In the genomic region with DNA sequence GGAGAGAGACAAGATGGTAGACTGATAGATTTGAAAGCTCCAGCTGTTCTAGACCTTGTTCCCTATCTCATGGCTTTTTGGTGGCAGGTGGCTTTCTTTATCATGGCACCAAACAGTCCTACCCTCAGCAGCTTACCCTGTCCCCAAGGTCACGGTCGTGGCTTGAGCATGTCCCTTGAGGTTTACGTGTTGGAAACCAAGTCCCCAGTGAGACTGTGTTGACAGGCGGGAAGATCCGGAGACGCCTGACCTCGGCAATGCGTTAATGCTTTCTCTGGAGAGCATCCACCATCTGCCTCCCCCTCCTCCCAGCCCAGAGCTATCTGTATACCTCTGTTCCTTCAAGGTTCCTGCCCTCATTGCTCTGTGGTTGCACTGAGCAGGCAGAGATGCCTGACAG, we compare ENCODE assay signal across 32 mouse cellular contexts. TPM values are rescaled to one million over a fixed set of nuclear protein-coding genes. Genes with fewer than 3 reads are reported as not detected.
DNase-seq lines count a peak whose midpoint lies in the region; ATAC-seq and TF ChIP-seq lines count a peak whose summit lies in the region.
"Had no signal": no experiment of that assay in that cellular context is flagged by ENCODE, and none has a peak within 500 bp of the region (broad histone marks: within the 10 kb centered on the region; RNA-seq: fewer than 3 reads in every experiment).

No protein-coding gene starts in this region.

- peak overlapping the region; percentile 68 for H3K4me3 ChIP-seq in gastrocnemius, adult 2 months
- no peak overlapping the region for H3K4me3 ChIP-seq in intestine, postnatal 0 days (ENCODE audit: low read depth, low read length)
- H3K4me3 ChIP-seq in intestine, embryonic 15.5 days (replicated peaks): no peak overlapping the region
- no peak overlapping the region for H3K4me3 ChIP-seq in MEL (ENCODE audit: control insufficient read depth in 1 of 2, insufficient read depth in 1 of 2, low read depth in 2 of 2, low read length in 2 of 2)
- no peak overlapping the region for H3K4me3 ChIP-seq in small intestine, adult 2 months (ENCODE audit: low read depth, low read length)
- no peak overlapping the region for H3K4me3 ChIP-seq in forebrain, embryonic 14.5 days (ENCODE audit: low read depth, low read length)
- H3K4me3 ChIP-seq: embryonic facial prominence, embryonic 12.5 days; forebrain, embryonic 15.5 days; limb, embryonic 15.5 days; stomach, embryonic 15.5 days had no signal

- H3K27ac ChIP-seq in gastrocnemius, adult 2 months: peak overlapping the region; percentile 94
- H3K27ac ChIP-seq in intestine, postnatal 0 days (ENCODE audit: low read depth, low read length): peak overlapping the region; percentile 89
- no peak overlapping the region for H3K27ac ChIP-seq in intestine, embryonic 15.5 days
- H3K27ac ChIP-seq in MEL (ENCODE audit: control insufficient read depth, low read depth, low read length): no peak overlapping the region
- H3K27ac ChIP-seq in small intestine, adult 2 months (ENCODE audit: insufficient read depth, low read depth, low read length): peak overlapping the region; percentile 86; the same call in 1 of the 2 replicates
- no peak overlapping the region for H3K27ac ChIP-seq in forebrain, embryonic 14.5 days (ENCODE audit: low read depth, low read length)
- H3K27ac ChIP-seq: embryonic facial prominence, embryonic 12.5 days; forebrain, embryonic 15.5 days; kidney, postnatal 0 days; limb, embryonic 15.5 days; liver, embryonic 14.5 days; macrophage had no signal

- no peaks in the 10 kb centered on the region for H3K9me3 ChIP-seq in intestine, postnatal 0 days (ENCODE audit: control insufficient read depth)
- H3K9me3 ChIP-seq in intestine, embryonic 15.5 days: no peaks in the 10 kb centered on the region
- H3K9me3 ChIP-seq in MEL (replicated peaks; ENCODE audit: insufficient read depth, low read length): no peaks in the 10 kb centered on the region
- H3K9me3 ChIP-seq in forebrain, embryonic 14.5 days (replicated peaks; ENCODE audit: control insufficient read depth, low read length): no peaks in the 10 kb centered on the region
- H3K9me3 ChIP-seq: embryonic facial prominence, embryonic 12.5 days; forebrain, embryonic 15.5 days; limb, embryonic 15.5 days; stomach, embryonic 15.5 days had no signal

- peak; percentile 29 for DNase-seq in gastrocnemius, adult 2 months
- no peak for DNase-seq in gastrocnemius, postnatal 4 days (ENCODE audit: low spot score in 2 of 2)
- DNase-seq in MEL (ENCODE audit: low read depth, low spot score): no peak
- no peak for DNase-seq in forebrain, embryonic 14.5 days (ENCODE audit: low spot score)
- no peak for DNase-seq in cerebellum, postnatal 36 days
- DNase-seq: adrenal gland, postnatal 25 days; cerebellum, adult 8-10 months; cerebellum, postnatal 25 days; gastrocnemius, postnatal 36 days; kidney, adult 8-10 months; layer of hippocampus, postnatal 36 days; left cerebral cortex, postnatal 4 days; lung, adult 2 months; lung, postnatal 10 days; right cerebral cortex, adult 18-20 months; right cerebral cortex, postnatal 4 days; thymus, adult 18-20 months; thymus, postnatal 36 days had no signal

- no peak for TF ChIP-seq CTCF in gastrocnemius, adult 2 months (IDR thresholded peaks at IDR 0.05)
- no peak for TF ChIP-seq CTCF in intestine, postnatal 0 days (IDR thresholded peaks at IDR 0.05; ENCODE audit: low read depth)
- no peak for TF ChIP-seq CTCF in MEL (IDR thresholded peaks at IDR 0.05 in 2 of 3, conservative IDR thresholded peaks at IDR 0.05 in 1 of 3; ENCODE audit: control insufficient read depth in 1 of 3, insufficient read depth in 1 of 3, low read depth in 2 of 3, low read length in 3 of 3, poor library complexity in 1 of 3, severe bottlenecking in 1 of 3)
- no peak for TF ChIP-seq CTCF in small intestine, adult 2 months (IDR thresholded peaks at IDR 0.05; ENCODE audit: extremely low read depth, insufficient read length, insufficient replicate concordance, low read depth, low read length)

- H3K4me1 ChIP-seq in intestine, postnatal 0 days (replicated peaks; ENCODE audit: control insufficient read depth, insufficient read depth, low read length): 0 out of 2 replicates have a peak, but pooled peaks cover 5% of the 10 kb centered on the region
- peaks cover 22% of the 10 kb centered on the region for H3K4me1 ChIP-seq in intestine, embryonic 15.5 days (replicated peaks)
- H3K4me1 ChIP-seq in MEL (ENCODE audit: control insufficient read depth in 1 of 2, insufficient read depth in 2 of 2, low read length in 2 of 2): peaks cover 4 to 7% of the 10 kb centered on the region in 2 experiments; a peak in 1 of 4 replicates
- peaks cover 37% of the 10 kb centered on the region; the same call in 1 of the 2 replicates for H3K4me1 ChIP-seq in small intestine, adult 2 months (ENCODE audit: control insufficient read depth, insufficient read depth, insufficient read length, low read length)
- 0 out of 2 replicates have a peak, but pooled peaks cover 2% of the 10 kb centered on the region for H3K4me1 ChIP-seq in forebrain, embryonic 14.5 days (ENCODE audit: control insufficient read depth, insufficient read depth, low read length)
- H3K4me1 ChIP-seq: embryonic facial prominence, embryonic 12.5 days had no signal

- H3K79me2 ChIP-seq in MEL (ENCODE audit: control insufficient read depth, insufficient read depth, low read length, poor library complexity): peaks cover under 1% of the 10 kb centered on the region; the same call in 1 of the 2 replicates

- no peak for TF ChIP-seq EP300 in MEL (IDR thresholded peaks at IDR 0.05; ENCODE audit: low read depth in 1 of 2, low read length in 2 of 2)

- no peak for TF ChIP-seq RAD21 in MEL (IDR thresholded peaks at IDR 0.05; ENCODE audit: low read depth, low read length)

- no peak overlapping the region for H3K4me2 ChIP-seq in intestine, postnatal 0 days (replicated peaks; ENCODE audit: low read depth)
- no peak overlapping the region for H3K4me2 ChIP-seq in intestine, embryonic 15.5 days (replicated peaks)
- no peak overlapping the region for H3K4me2 ChIP-seq in forebrain, embryonic 14.5 days (ENCODE audit: low read length)
- H3K4me2 ChIP-seq: embryonic facial prominence, embryonic 12.5 days; forebrain, embryonic 15.5 days; limb, embryonic 15.5 days; stomach, embryonic 15.5 days had no signal

- intact Hi-C loops in gastrocnemius, adult 2 months (cut with DNase I): no loop called here

- H3K9ac ChIP-seq in intestine, postnatal 0 days (ENCODE audit: low read depth, low read length): no peak overlapping the region
- no peak overlapping the region for H3K9ac ChIP-seq in intestine, embryonic 15.5 days
- H3K9ac ChIP-seq in MEL (ENCODE audit: control insufficient read depth, low read depth, low read length, poor library complexity, severe bottlenecking): no peak overlapping the region
- H3K9ac ChIP-seq in forebrain, embryonic 14.5 days (ENCODE audit: low read length): no peak overlapping the region
- H3K9ac ChIP-seq: embryonic facial prominence, embryonic 12.5 days; forebrain, embryonic 15.5 days; limb, embryonic 15.5 days; liver, embryonic 14.5 days; stomach, embryonic 15.5 days had no signal

- 78% methylated on average over 8 of the region's 8 CpGs for WGBS in intestine, postnatal 0 days
- WGBS in intestine, embryonic 15.5 days: 71% methylated on average over 8 of the region's 8 CpGs
- 91% methylated on average over 8 of the region's 8 CpGs for WGBS in small intestine, adult 2 months
- WGBS in forebrain, embryonic 14.5 days: 88% methylated on average over 8 of the region's 8 CpGs

- no peaks in the 10 kb centered on the region for H3K36me3 ChIP-seq in intestine, postnatal 0 days (ENCODE audit: control insufficient read depth, insufficient read depth)
- no peaks in the 10 kb centered on the region for H3K36me3 ChIP-seq in intestine, embryonic 15.5 days
- no peaks in the 10 kb centered on the region for H3K36me3 ChIP-seq in MEL (ENCODE audit: control insufficient read depth in 1 of 2, insufficient read depth in 2 of 2, low read length in 2 of 2)
- H3K36me3 ChIP-seq in small intestine, adult 2 months (ENCODE audit: control insufficient read depth, insufficient read depth, low read length): no peaks in the 10 kb centered on the region
- H3K36me3 ChIP-seq in forebrain, embryonic 14.5 days (ENCODE audit: control insufficient read depth, insufficient read depth, low read length): no peaks in the 10 kb centered on the region
- H3K36me3 ChIP-seq: embryonic facial prominence, embryonic 12.5 days; forebrain, embryonic 15.5 days; limb, embryonic 15.5 days; stomach, embryonic 15.5 days had no signal

- H3K27me3 ChIP-seq in intestine, postnatal 0 days (replicated peaks; ENCODE audit: control insufficient read depth, insufficient read depth, low read length): no peaks in the 10 kb centered on the region
- no peaks in the 10 kb centered on the region for H3K27me3 ChIP-seq in intestine, embryonic 15.5 days (replicated peaks)
- H3K27me3 ChIP-seq in MEL (ENCODE audit: control insufficient read depth in 1 of 2, insufficient read depth in 2 of 2, low read length in 2 of 2): no peaks in the 10 kb centered on the region
- no peaks in the 10 kb centered on the region for H3K27me3 ChIP-seq in small intestine, adult 2 months (ENCODE audit: control insufficient read depth, insufficient read depth, low read length)
- H3K27me3 ChIP-seq in forebrain, embryonic 14.5 days (replicated peaks; ENCODE audit: control insufficient read depth, insufficient read depth, low read length): no peaks in the 10 kb centered on the region
- H3K27me3 ChIP-seq: embryonic facial prominence, embryonic 12.5 days; forebrain, embryonic 15.5 days; limb, embryonic 15.5 days; stomach, embryonic 15.5 days had no signal

- ATAC-seq in intestine, postnatal 0 days: no peak
- ATAC-seq in intestine, embryonic 15.5 days: no peak
- ATAC-seq in forebrain, embryonic 14.5 days: no peak
- ATAC-seq: activated CD4-positive, CD25-positive, alpha-beta regulatory T cell, adult 4 months; CD4-positive, CD25-positive, alpha-beta regulatory T cell, adult 4 months; forebrain, embryonic 15.5 days; hindbrain, embryonic 16.5 days; midbrain, embryonic 16.5 days had no signal

- no peak for TF ChIP-seq POLR2A in MEL (IDR thresholded peaks at IDR 0.05; ENCODE audit: control insufficient read depth in 1 of 2, insufficient read depth in 1 of 2, low read depth in 1 of 2, low read length in 2 of 2, poor library complexity in 1 of 2)
- no peak for TF ChIP-seq POLR2A in small intestine, adult 2 months (IDR thresholded peaks at IDR 0.05; ENCODE audit: low read depth, low read length)

RNA-seq across cellular contexts. Expression of gene Ankrd9, which starts 4.9 kb away (rescaled TPM):
- total RNA-seq in gastrocnemius, adult 2 months (2021): 100 to 1,000 TPM; 150 to 203 TPM
- total RNA-seq in gastrocnemius, postnatal 4 days (2021): 10 to 100 TPM; 12.9 to 17.5 TPM
- polyA plus RNA-seq in intestine, postnatal 0 days (2015; fragmentation: Nextera tagmentation; extraction: Ambion mirVana): 76.3 and 80.0 TPM in 2 replicates
- 22.7 and 25.8 TPM in 2 replicates for polyA plus RNA-seq in intestine, embryonic 15.5 days (2015; fragmentation: Nextera tagmentation; extraction: Ambion mirVana)
- total RNA-seq in MEL (2012; rRNA removed): 17.8 and 26.0 TPM in 2 replicates
- polyA plus RNA-seq in MEL (2012; ENCODE audit: insufficient read depth in 1 of 2, insufficient read length in 2 of 2, low read depth in 1 of 2, low replicate concordance in 2 of 2, missing spikeins in 1 of 2): 10 to 100 TPM in 1 of 2 experiments, not detected in 1; 13.8 TPM
- 174 and 206 TPM in 2 replicates for polyA plus RNA-seq in small intestine, adult 2 months (2012; rRNA removed)
- polyA plus RNA-seq in forebrain, embryonic 14.5 days (2014; fragmentation: Nextera tagmentation; extraction: Ambion mirVana): 6.0 and 7.2 TPM in 2 replicates

RNA-seq across cellular contexts. Expression of gene Rcor1, which starts 55.4 kb away (rescaled TPM):
- total RNA-seq in gastrocnemius, adult 2 months (2021): 1 to 10 TPM; 6.8 to 8.5 TPM
- total RNA-seq in gastrocnemius, postnatal 4 days (2021): 10 to 100 TPM; 27.1 to 27.2 TPM
- 7.0 and 7.9 TPM in 2 replicates for polyA plus RNA-seq in intestine, postnatal 0 days (2015; fragmentation: Nextera tagmentation; extraction: Ambion mirVana)
- 9.1 and 9.6 TPM in 2 replicates for polyA plus RNA-seq in intestine, embryonic 15.5 days (2015; fragmentation: Nextera tagmentation; extraction: Ambion mirVana)
- 23.1 and 24.0 TPM in 2 replicates for total RNA-seq in MEL (2012; rRNA removed)
- polyA plus RNA-seq in MEL (2012; ENCODE audit: insufficient read depth in 1 of 2, insufficient read length in 2 of 2, low read depth in 1 of 2, low replicate concordance in 2 of 2, missing spikeins in 1 of 2): 10 to 100 TPM; 37.1 to 44.3 TPM
- 4.6 and 6.5 TPM in 2 replicates for polyA plus RNA-seq in small intestine, adult 2 months (2012; rRNA removed)
- 8.5 and 9.7 TPM in 2 replicates for polyA plus RNA-seq in forebrain, embryonic 14.5 days (2014; fragmentation: Nextera tagmentation; extraction: Ambion mirVana)

Comparison
In these comparisons a context has a peak if more than half of its experiments do, and no peak if none do; other contexts are left out.
1. H3K27ac ChIP-seq: peak in gastrocnemius, adult 2 months (single experiment), intestine, postnatal 0 days (single experiment) and small intestine, adult 2 months (single experiment); none in intestine, embryonic 15.5 days (single experiment), MEL (single experiment) and forebrain, embryonic 14.5 days (single experiment).